Mouse (Mus musculus) bone marrow macrophage, adult 2 months (primary cell): ENCODE measurements around the gene H1fx.

Experiments used
- CTCF ChIP-seq: IDR thresholded peaks from 2 replicates; pipeline ENCODE4 v1.5.1; 2012; ENCODE audit warnings: low read depth, mild to moderate bottlenecking, low read length, moderate library complexity
- POLR2A ChIP-seq: IDR thresholded peaks from 2 replicates; pipeline ENCODE4 v1.6.1; 2012; ENCODE audit warnings: mild to moderate bottlenecking, low read depth, low read length, borderline replicate concordance

GRCm38 (mm10) chr6:87938941-87939340, 42.5 kb downstream of the H1fx start:
- TF ChIP-seq CTCF (no peak), POLR2A (no peak)
